Mouse (Mus musculus) small intestine, adult 2 months (tissue): ENCODE measurements around the gene Vps9d1. TPM values are rescaled to one million over a fixed set of nuclear protein-coding genes. Genes with fewer than 3 reads are reported as not detected.

Source experiments
- H3K27ac ChIP-seq: fragments of 200-500 bp; 2 replicates; pipeline ENCODE4 v1.5.1; 2012; ENCODE audit warnings: low read depth, low read length, control low read depth, inconsistent platforms; ENCODE audit not compliant: insufficient read depth
- H3K27me3 ChIP-seq: fragments of 200-500 bp; 2 replicates; pipeline ENCODE4 v1.6.1; 2012; ENCODE audit warnings: mild to moderate bottlenecking, moderate library complexity, low read length, inconsistent platforms; ENCODE audit not compliant: control insufficient read depth, insufficient read depth
- H3K36me3 ChIP-seq: fragments of 200-500 bp; 2 replicates; pipeline ENCODE4 v1.6.1; 2012; ENCODE audit warnings: mild to moderate bottlenecking, low read length, control low read depth, inconsistent platforms; ENCODE audit not compliant: control insufficient read depth, insufficient read depth
- H3K4me1 ChIP-seq: fragments of 200-500 bp; 2 replicates; pipeline ENCODE4 v1.6.1; 2012; ENCODE audit warnings: low read length, inconsistent platforms, mixed read lengths; ENCODE audit not compliant: control insufficient read depth, insufficient read depth, insufficient read length
- H3K4me3 ChIP-seq: fragments of 200-500 bp; 2 replicates; pipeline ENCODE4 v1.5.1; 2012; ENCODE audit warnings: low read depth, mild to moderate bottlenecking, control low read depth, inconsistent platforms, low read length, moderate library complexity
- CTCF ChIP-seq: fragments of 200-500 bp; IDR thresholded peaks from 2 replicates; pipeline ENCODE4 v1.5.1; 2012; ENCODE audit warnings: low read depth, mild to moderate bottlenecking, control low read depth, inconsistent platforms, low read length, moderate library complexity, mixed read lengths; ENCODE audit not compliant: insufficient replicate concordance, insufficient read length; ENCODE audit errors: extremely low read depth
- POLR2A ChIP-seq: fragments of 200-500 bp; IDR thresholded peaks from 2 replicates; pipeline ENCODE4 v1.6.1; 2012; ENCODE audit warnings: low read depth, mild to moderate bottlenecking, control low read depth, inconsistent platforms, low read length, moderate library complexity
- WGBS: fragments of 180-500 bp; shearing (Covaris S2); methylation state at CpG from one replicate; pipeline ENCODE4 v1.1.7; 2018; 5-methylcytosine and 5-hydroxymethylcytosine counted together
- polyA plus RNA-seq: library from polyadenylated mRNA; depleted of rRNA; stranded (reverse); fragments of >200 nt; gene quantifications from 2 replicates; pipeline ENCODE4 v1.2.3, GENCODE M21; 2012

Gene Vps9d1
- polyA plus RNA-seq, 1 experiment: 106 TPM

DNA sequence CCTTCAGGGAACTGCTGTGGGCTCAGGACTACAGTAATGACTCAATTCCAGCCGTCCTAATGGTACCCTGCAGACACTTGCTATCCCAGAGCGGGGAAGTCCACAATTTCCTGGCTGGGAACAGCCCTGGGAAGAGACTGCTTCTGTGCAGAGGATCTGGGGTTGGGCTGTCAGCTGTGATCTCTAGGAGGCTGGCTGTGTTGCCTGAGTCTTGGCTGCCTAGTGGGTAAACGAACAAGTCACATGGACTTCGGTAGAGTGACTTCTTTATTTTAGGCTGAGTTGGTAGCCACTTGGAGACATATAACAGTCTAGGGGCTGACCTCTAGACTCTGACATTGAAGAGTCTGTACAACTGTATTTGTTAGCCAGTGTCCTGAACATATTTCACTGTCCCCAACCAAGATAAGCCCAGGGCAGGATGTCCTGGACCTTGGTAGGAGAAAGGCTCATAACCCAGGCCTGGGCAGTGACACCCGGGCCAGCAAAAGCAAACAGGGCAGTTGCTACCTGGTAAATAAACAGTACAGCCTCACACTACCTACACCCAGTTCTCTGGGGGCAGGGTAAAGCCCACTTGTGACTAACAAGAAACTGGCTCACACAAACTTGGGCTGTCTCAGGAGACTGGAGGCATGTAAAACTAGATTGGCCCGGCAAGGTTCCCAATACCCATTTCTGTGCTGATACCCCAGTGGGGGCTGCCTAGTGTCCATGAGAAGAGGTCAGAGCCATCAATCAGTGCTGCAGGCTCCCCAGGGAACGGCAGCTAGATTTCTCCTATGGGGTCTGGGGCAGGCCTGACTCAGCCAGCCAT is 11.8 kb downstream of the Vps9d1 start:
- Histone ChIP-seq H3K4me3 (no peak overlapping the region), H3K36me3 (peaks cover 26% of the 10 kb centered on the region), H3K27ac (no peak overlapping the region), H3K27me3 (no peaks in the 10 kb centered on the region), H3K4me1 (no peaks in the 10 kb centered on the region)
- TF ChIP-seq POLR2A (no peak), CTCF (no peak)
- 79% methylated on average over 7 of the region's 7 CpGs for WGBS

DNA sequence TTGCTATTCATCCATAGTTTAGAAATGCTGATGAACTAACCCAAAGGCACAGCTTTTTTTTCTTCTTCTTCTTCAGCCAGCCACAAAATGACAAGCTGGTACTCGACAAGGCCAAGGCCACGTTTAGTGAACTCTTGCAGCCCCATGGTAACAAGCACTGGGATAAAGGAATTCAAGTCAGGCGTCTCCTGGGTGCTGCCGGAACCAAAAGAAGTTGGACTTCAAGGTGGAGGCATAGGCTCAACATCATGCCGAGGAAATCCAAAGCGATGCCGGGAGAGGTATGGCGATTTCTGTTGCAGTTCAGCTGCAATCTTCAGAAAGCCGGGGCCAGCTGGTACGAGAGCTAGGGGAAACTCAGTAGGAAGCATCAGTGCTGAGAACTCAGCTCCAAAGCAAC is 14.8 kb downstream of the Vps9d1 start:
- Histone ChIP-seq H3K4me3 (no peak overlapping the region), H3K27me3 (no peaks in the 10 kb centered on the region), H3K4me1 (peaks cover 4% of the 10 kb centered on the region), H3K27ac (no peak overlapping the region), H3K36me3 (peaks cover 4% of the 10 kb centered on the region; the same call in 1 of the 2 replicates)
- 90% methylated on average over 10 of the region's 10 CpGs for WGBS
- TF ChIP-seq POLR2A (no peak), CTCF (no peak)

DNA sequence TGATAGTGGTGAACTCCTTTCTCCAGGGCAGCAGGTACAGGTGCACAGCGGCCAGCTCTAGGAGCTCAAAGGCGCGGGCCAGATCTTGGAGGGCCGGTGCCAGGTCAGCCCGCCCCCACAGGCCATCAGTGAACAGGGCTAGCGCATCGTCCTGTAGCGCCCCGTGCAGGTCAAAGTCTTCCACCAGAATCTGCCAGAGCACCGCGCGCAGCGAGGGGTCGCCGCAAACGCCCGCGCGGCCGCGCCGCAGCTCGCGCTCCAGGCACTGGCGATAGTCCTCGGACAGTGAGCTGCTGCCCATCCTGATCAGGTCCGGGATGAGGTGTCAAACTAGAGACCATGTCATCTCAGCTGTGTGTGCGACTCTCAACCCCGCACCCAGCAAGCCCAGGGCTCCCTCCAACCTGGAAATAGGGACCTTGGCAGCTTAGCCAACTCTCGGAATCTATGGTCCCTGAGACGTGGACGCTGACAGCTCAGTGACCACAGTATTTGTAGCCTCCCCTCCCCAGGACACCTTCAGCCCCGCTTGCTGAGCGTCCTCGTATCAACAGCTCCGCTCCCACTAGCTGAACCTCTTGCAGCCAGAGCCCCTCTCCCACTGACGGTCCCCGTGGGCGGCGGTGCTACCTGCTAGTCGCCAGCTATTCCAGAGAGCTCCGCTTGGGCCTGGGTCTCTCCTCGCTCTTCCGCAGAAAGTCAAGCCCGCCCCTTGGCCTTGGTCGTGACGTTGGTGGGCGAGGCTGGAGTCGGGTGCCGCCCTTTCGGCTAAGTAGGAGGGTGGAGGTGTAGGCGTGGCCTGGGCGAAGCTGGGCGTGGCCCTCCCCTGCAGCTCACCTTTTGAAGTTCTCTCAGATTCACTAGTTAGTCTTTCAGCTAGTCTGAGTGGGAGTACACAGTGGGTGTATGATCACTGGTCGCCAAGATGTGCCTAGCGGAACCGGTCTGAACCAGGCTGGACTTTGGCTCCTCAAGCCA is 18.3 kb downstream of the Vps9d1 start, which contains the start of gene Spata2l:
Spata2l (minus strand) TSS at position 714 of the 978 bp plus-strand sequence.
- Histone ChIP-seq H3K27ac (no peak within 1 kb of the TSS), H3K27me3 (no peaks in the 10 kb centered on the region), H3K4me1 (peaks cover 4% of the 10 kb centered on the region), H3K36me3 (no peaks in the 10 kb centered on the region), H3K4me3 (peak within 1 kb of the TSS; percentile 75)
- WGBS: 2% methylated on average over 57 of the region's 57 CpGs
- no peak for TF ChIP-seq CTCF
- 0 out of 2 replicates have a peak, but pooled peaks have one; percentile 11 for TF ChIP-seq POLR2A

DNA sequence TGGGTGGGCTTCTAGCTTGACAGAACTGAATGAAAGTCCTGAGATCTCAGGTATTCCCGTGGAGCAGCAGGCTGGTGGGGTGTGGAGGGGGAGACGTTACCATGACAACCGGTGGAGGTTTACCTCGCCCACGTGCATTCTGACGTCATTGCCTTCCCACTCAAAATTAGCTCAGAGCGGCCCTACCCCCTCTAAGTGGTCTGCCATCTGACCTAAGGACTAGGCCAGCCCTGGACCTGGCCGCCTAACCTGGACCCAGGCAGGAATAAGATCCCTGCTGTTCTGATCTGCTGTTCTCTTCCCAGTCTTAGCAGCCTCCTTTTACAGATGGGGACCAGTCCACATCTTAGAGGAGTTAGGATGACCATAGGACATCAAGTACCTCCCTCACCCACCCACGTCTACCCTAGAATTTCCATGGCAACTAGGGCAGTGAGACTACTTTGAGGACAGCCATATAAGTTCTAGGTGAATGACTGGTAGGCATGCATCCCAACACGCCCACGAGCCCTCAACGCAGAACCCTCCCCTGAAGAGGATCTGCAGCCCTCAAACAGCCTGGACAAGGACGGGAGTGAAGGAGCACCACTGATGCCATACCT is 19.1 kb downstream of the Vps9d1 start:
- TF ChIP-seq POLR2A: no peak
- no peak for TF ChIP-seq CTCF
- Histone ChIP-seq H3K36me3 (no peaks in the 10 kb centered on the region), H3K27me3 (no peaks in the 10 kb centered on the region), H3K27ac (no peak overlapping the region), H3K4me1 (peaks cover 4% of the 10 kb centered on the region), H3K4me3 (peak overlapping the region; percentile 75)
- whole genome bisulfite sequencing: 25% methylated on average over 13 of the region's 13 CpGs

DNA sequence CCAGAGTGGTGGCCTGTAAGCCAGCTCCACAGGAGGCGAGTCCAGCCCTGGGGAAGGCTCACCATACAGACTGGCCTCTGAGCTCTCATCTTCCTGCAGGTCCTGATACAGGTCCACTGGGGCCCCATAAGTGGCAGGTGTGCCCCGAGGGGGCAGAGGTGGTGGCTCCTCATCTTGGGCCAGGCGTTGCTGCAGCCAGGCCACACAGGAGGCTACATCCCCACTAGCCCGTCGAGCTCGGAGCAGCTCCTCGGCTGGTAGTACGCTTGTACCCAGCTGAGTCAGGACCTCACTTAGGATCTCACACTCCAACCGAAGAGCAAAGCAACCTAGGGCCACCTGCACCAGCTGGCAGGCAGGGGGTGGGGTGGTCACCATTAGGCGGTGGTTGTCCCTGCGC is 20.4 kb downstream of the Vps9d1 start:
- no peak for TF ChIP-seq POLR2A
- TF ChIP-seq CTCF: no peak
- Histone ChIP-seq H3K4me1 (peaks cover 4% of the 10 kb centered on the region), H3K27me3 (no peaks in the 10 kb centered on the region), H3K4me3 (no peak overlapping the region), H3K27ac (no peak overlapping the region), H3K36me3 (no peaks in the 10 kb centered on the region)
- WGBS: 68% methylated on average over 11 of the region's 11 CpGs

DNA sequence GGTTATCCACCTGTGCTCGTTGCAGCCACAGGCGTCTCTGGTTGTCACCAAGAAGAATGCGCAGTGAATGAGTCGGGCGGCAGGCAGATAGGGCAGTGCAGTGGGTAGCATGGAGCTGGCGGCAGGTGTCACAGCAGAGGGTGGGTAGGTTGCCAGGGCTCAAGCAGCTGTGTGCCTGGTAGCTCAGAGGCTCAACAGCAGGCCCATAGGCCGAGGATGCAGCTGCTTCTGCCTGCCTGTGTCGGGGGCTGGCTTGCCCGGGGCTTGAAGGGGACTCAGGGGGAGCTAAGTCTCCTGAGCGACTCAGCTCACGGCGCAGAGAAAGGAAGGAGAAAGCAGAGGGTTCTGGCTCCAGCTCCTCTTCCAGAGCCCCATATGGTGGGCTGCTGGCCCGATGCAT is 20.8 kb downstream of the Vps9d1 start:
- TF ChIP-seq POLR2A (no peak), CTCF (no peak)
- peaks cover 4% of the 10 kb centered on the region for H3K4me1 ChIP-seq
- H3K4me3 ChIP-seq: no peak overlapping the region
- H3K27me3 ChIP-seq: no peaks in the 10 kb centered on the region
- H3K36me3 ChIP-seq: no peaks in the 10 kb centered on the region
- 72% methylated on average over 13 of the region's 13 CpGs for WGBS
- H3K27ac ChIP-seq: no peak overlapping the region

DNA sequence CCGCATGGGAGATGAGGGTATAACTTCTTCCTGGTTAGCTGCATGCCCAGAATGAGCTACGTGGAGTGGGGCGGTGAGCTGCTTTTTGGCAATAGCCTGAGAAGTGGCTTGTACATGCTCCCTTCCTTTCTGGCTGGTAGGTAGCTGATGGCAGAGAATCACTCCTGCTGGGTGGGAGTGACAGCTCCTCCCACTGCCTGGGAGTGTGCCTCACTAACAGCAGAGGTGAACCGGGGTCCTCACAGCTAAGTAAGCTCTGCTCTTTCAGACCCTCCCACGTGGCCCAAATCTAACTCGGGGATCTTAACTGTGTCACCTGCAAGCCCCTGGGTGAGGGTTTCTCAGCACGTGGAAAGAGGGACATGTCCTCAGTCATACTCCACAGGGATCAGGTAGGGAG is 21.6 kb downstream of the Vps9d1 start:
- Histone ChIP-seq H3K27me3 (no peaks in the 10 kb centered on the region), H3K4me1 (peaks cover 4% of the 10 kb centered on the region), H3K36me3 (no peaks in the 10 kb centered on the region), H3K4me3 (no peak overlapping the region), H3K27ac (no peak overlapping the region)
- 57% methylated on average over 7 of the region's 7 CpGs for WGBS
- no peak for TF ChIP-seq POLR2A
- no peak for TF ChIP-seq CTCF
